Mouse (Mus musculus): ENCODE results near the gene Dync2h1. TPM values are rescaled to one million over a fixed set of nuclear protein-coding genes. Genes with fewer than 3 reads are reported as not detected.
"Not testable (repeated sequence)": the region's sequence is repeated elsewhere in the genome, so short reads cannot be mapped to it uniquely, and the experiment has no call there.

Dync2h1 gene
- polyA plus RNA-seq, 1 experiment from 2014 or later = 2.2 TPM

- Histone ChIP-seq H3K27ac (no peak overlapping the region), H3K4me2 (no peak overlapping the region), H3K9me3 (replicated peaks) (no peaks in the 10 kb centered on the region), H3K9ac (no peak overlapping the region), H3K4me1 (replicated peaks) (no peaks in the 10 kb centered on the region), H3K4me3 (replicated peaks) (no peak overlapping the region), H3K27me3 (no peaks in the 10 kb centered on the region), H3K36me3 (no peaks in the 10 kb centered on the region)
- ATAC-seq (ENCODE audit: low read depth) = no peak
- 71% methylated on average over 1 of the region's 1 CpGs for WGBS (ENCODE audit: insufficient replicate concordance)
- DNase-seq = no peak
Observed at GRCm38 (mm10) chr9:7014733-7015132, 169.5 kb downstream of the Dync2h1 start.

- Histone ChIP-seq H3K4me1 (replicated peaks) (no peaks in the 10 kb centered on the region), H3K9ac (no peak overlapping the region), H3K36me3 (no peaks in the 10 kb centered on the region), H3K4me3 (replicated peaks) (no peak overlapping the region), H3K27ac (no peak overlapping the region), H3K27me3 (no peaks in the 10 kb centered on the region), H3K9me3 (replicated peaks) (no peaks in the 10 kb centered on the region), H3K4me2 (no peak overlapping the region)
- DNase-seq = no peak
- 67% methylated on average over 3 of the region's 3 CpGs for WGBS (ENCODE audit: insufficient replicate concordance)
- no peak for ATAC-seq (ENCODE audit: low read depth)
Observed at GRCm38 (mm10) chr9:7009785-7010184, 174.5 kb downstream of the Dync2h1 start.

GRCm38 (mm10) chr9:6994865-6995264, 189.4 kb downstream of the Dync2h1 start:
- Histone ChIP-seq H3K4me2 (no peak overlapping the region), H3K27ac (no peak overlapping the region), H3K36me3 (no peaks in the 10 kb centered on the region), H3K4me1 (replicated peaks) (no peaks in the 10 kb centered on the region), H3K27me3 (no peaks in the 10 kb centered on the region), H3K9me3 (replicated peaks) (no peaks in the 10 kb centered on the region), H3K4me3 (replicated peaks) (no peak overlapping the region), H3K9ac (no peak overlapping the region)
- ATAC-seq (ENCODE audit: low read depth) (no peak), DNase-seq (no peak)
- WGBS (ENCODE audit: insufficient replicate concordance) = 49% methylated on average over 2 of the region's 2 CpGs

- Histone ChIP-seq H3K27me3 (no peaks in the 10 kb centered on the region), H3K9me3 (replicated peaks) (no peaks in the 10 kb centered on the region), H3K4me3 (replicated peaks) (no peak overlapping the region), H3K36me3 (no peaks in the 10 kb centered on the region), H3K9ac (no peak overlapping the region), H3K27ac (no peak overlapping the region), H3K4me2 (no peak overlapping the region), H3K4me1 (replicated peaks) (no peaks in the 10 kb centered on the region)
- no peak for ATAC-seq (ENCODE audit: low read depth)
- DNase-seq = no peak
Observed at GRCm38 (mm10) chr9:6994275-6994674, 190.0 kb downstream of the Dync2h1 start.

- no peaks in the 10 kb centered on the region for H3K36me3 ChIP-seq
- no peak overlapping the region for H3K4me3 ChIP-seq (replicated peaks)
- no peaks in the 10 kb centered on the region for H3K4me1 ChIP-seq (replicated peaks)
- H3K9ac ChIP-seq = no peak overlapping the region
- DNase-seq (no peak), ATAC-seq (ENCODE audit: low read depth) (no peak)
- 70% methylated on average over 3 of the region's 3 CpGs for WGBS (ENCODE audit: insufficient replicate concordance)
- H3K27ac ChIP-seq = no peak overlapping the region
- no peaks in the 10 kb centered on the region for H3K27me3 ChIP-seq
- H3K9me3 ChIP-seq (replicated peaks) = no peaks in the 10 kb centered on the region
- no peak overlapping the region for H3K4me2 ChIP-seq
Observed at GRCm38 (mm10) chr9:6988893-6989685, 195.2 kb downstream of the Dync2h1 start.

- H3K4me1 ChIP-seq (replicated peaks) = no peaks in the 10 kb centered on the region
- H3K36me3 ChIP-seq = no peaks in the 10 kb centered on the region
- no peaks in the 10 kb centered on the region for H3K9me3 ChIP-seq (replicated peaks)
- H3K4me2 ChIP-seq = no peak overlapping the region
- no peaks in the 10 kb centered on the region for H3K27me3 ChIP-seq
- H3K27ac ChIP-seq = no peak overlapping the region
- no peak overlapping the region for H3K4me3 ChIP-seq (replicated peaks)
- DNase-seq (no peak), ATAC-seq (ENCODE audit: low read depth) (no peak)
- H3K9ac ChIP-seq = no peak overlapping the region
- WGBS (ENCODE audit: insufficient replicate concordance) = 77% methylated on average over 3 of the region's 3 CpGs
Observed at GRCm38 (mm10) chr9:6986161-6986560, 198.1 kb downstream of the Dync2h1 start.

- WGBS (ENCODE audit: insufficient replicate concordance) = 51% methylated on average over 2 of the region's 2 CpGs
- Histone ChIP-seq H3K27ac (no peak overlapping the region), H3K4me1 (replicated peaks) (no peaks in the 10 kb centered on the region), H3K4me2 (no peak overlapping the region), H3K9ac (no peak overlapping the region), H3K27me3 (no peaks in the 10 kb centered on the region), H3K36me3 (no peaks in the 10 kb centered on the region), H3K4me3 (replicated peaks) (no peak overlapping the region), H3K9me3 (replicated peaks) (no peaks in the 10 kb centered on the region)
- DNase-seq (no peak), ATAC-seq (ENCODE audit: low read depth) (no peak)
Observed at GRCm38 (mm10) chr9:6969171-6969570, 215.1 kb downstream of the Dync2h1 start.

GRCm38 (mm10) chr9:6965006-6965405, 219.2 kb downstream of the Dync2h1 start:
- H3K9ac ChIP-seq = no peak overlapping the region
- DNase-seq (no peak), ATAC-seq (ENCODE audit: low read depth) (no peak)
- H3K4me1 ChIP-seq (replicated peaks) = no peaks in the 10 kb centered on the region
- no peak overlapping the region for H3K4me3 ChIP-seq (replicated peaks)
- WGBS (ENCODE audit: insufficient replicate concordance) = 74% methylated on average over 3 of the region's 3 CpGs
- no peak overlapping the region for H3K4me2 ChIP-seq
- no peaks in the 10 kb centered on the region for H3K27me3 ChIP-seq
- no peaks in the 10 kb centered on the region for H3K36me3 ChIP-seq
- no peaks in the 10 kb centered on the region for H3K9me3 ChIP-seq (replicated peaks)
- H3K27ac ChIP-seq = no peak overlapping the region

- Histone ChIP-seq H3K4me1 (replicated peaks) (no peaks in the 10 kb centered on the region), H3K9ac (no peak overlapping the region), H3K27ac (no peak overlapping the region), H3K4me2 (no peak overlapping the region), H3K27me3 (no peaks in the 10 kb centered on the region), H3K4me3 (replicated peaks) (no peak overlapping the region), H3K9me3 (replicated peaks) (no peaks in the 10 kb centered on the region), H3K36me3 (no peaks in the 10 kb centered on the region)
- DNase-seq = no peak
- no peak for ATAC-seq (ENCODE audit: low read depth)
- WGBS (ENCODE audit: insufficient replicate concordance) = 50% methylated on average over 2 of the region's 2 CpGs
Observed at GRCm38 (mm10) chr9:6958311-6958710, 225.9 kb downstream of the Dync2h1 start.

GRCm38 (mm10) chr9:6927399-6928035, 256.7 kb downstream of the Dync2h1 start:
- WGBS (ENCODE audit: insufficient replicate concordance) = 48% methylated on average over 1 of the region's 1 CpGs
- Histone ChIP-seq H3K27me3 (no peaks in the 10 kb centered on the region), H3K27ac (no peak overlapping the region), H3K4me1 (replicated peaks) (no peaks in the 10 kb centered on the region), H3K4me2 (no peak overlapping the region), H3K36me3 (no peaks in the 10 kb centered on the region), H3K4me3 (replicated peaks) (no peak overlapping the region), H3K9me3 (replicated peaks) (no peaks in the 10 kb centered on the region), H3K9ac (no peak overlapping the region)
- no peak for DNase-seq
- no peak for ATAC-seq (ENCODE audit: low read depth)

GRCm38 (mm10) chr9:6913471-6913870, 270.8 kb downstream of the Dync2h1 start:
- no peak overlapping the region for H3K4me3 ChIP-seq (replicated peaks)
- H3K36me3 ChIP-seq = no peaks in the 10 kb centered on the region
- H3K4me2 ChIP-seq = no peak overlapping the region
- no peaks in the 10 kb centered on the region for H3K9me3 ChIP-seq (replicated peaks)
- no peak overlapping the region for H3K27ac ChIP-seq
- ATAC-seq (ENCODE audit: low read depth) (no peak), DNase-seq (no peak)
- no peak overlapping the region for H3K9ac ChIP-seq
- no peaks in the 10 kb centered on the region for H3K4me1 ChIP-seq (replicated peaks)
- H3K27me3 ChIP-seq = no peaks in the 10 kb centered on the region
- 47% methylated on average over 1 of the region's 1 CpGs for WGBS (ENCODE audit: insufficient replicate concordance)

- not testable (repeated sequence) for H3K4me3 ChIP-seq (replicated peaks); H3K36me3 ChIP-seq; H3K9me3 ChIP-seq (replicated peaks); H3K9ac ChIP-seq; DNase-seq; H3K4me2 ChIP-seq; H3K4me1 ChIP-seq (replicated peaks); H3K27ac ChIP-seq; H3K27me3 ChIP-seq
- ATAC-seq (ENCODE audit: low read depth) = 0 out of 2 replicates have a peak, but pooled peaks have one; percentile 53
- 33% methylated on average over 4 of the region's 4 CpGs for WGBS (ENCODE audit: insufficient replicate concordance)
Observed at GRCm38 (mm10) chr9:6910537-6910936, 273.7 kb downstream of the Dync2h1 start.

Data from liver, embryonic 13.5 days (tissue).